Comparison of ENCODE assay signal across 14 mouse cellular contexts in the genomic region with DNA sequence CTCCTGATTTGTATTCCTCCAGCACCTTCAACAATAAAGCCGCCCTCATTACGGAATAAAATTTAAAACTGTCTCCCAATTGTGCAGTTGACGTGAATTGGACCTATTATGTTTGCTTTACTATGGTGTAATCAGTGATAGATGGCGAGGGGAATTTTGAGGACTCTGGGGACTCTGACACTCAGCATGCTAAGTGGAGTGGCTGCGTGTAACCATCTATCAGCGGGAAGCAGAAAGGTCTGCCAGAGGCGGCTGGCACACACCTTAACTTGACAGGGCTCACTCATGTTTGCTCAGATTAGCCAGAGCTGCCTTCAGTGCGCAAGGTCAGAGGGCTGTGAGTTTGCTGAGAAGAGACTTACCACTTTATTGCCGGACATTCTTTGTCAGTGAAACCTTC.
DNase-seq lines count a peak whose midpoint lies in the region; ATAC-seq and TF ChIP-seq lines count a peak whose summit lies in the region.
"Had no signal": no experiment of that assay in that cellular context is flagged by ENCODE, and none has a peak within 500 bp of the region (broad histone marks: within the 10 kb centered on the region; RNA-seq: fewer than 3 reads in every experiment).

No protein-coding gene starts in this region.

- no peaks in the 10 kb centered on the region for H3K27me3 ChIP-seq in lung, embryonic 16.5 days (ENCODE audit: control insufficient read depth, insufficient read depth, low read depth, low read length)

- H3K9me3 ChIP-seq in lung, embryonic 16.5 days (ENCODE audit: control insufficient read depth, low read length) = no peaks in the 10 kb centered on the region
- H3K9me3 ChIP-seq: embryonic facial prominence, embryonic 15.5 days had no signal

- ATAC-seq in lung, embryonic 16.5 days (ENCODE audit: low read depth) = peak; percentile 48
- ATAC-seq: Patski had no signal

- no peak overlapping the region for H3K4me3 ChIP-seq in lung, embryonic 16.5 days (ENCODE audit: low read length)
- no peak overlapping the region for H3K4me3 ChIP-seq in left cerebral cortex, adult 2 months
- H3K4me3 ChIP-seq: embryonic facial prominence, embryonic 15.5 days had no signal

- H3K4me1 ChIP-seq in lung, embryonic 16.5 days (replicated peaks; ENCODE audit: control insufficient read depth, insufficient read depth, low read length) = peaks cover 13% of the 10 kb centered on the region

- peak overlapping the region; percentile 10; the same call in 1 of the 2 replicates for H3K27ac ChIP-seq in lung, embryonic 16.5 days (ENCODE audit: low read length)
- H3K27ac ChIP-seq in left cerebral cortex, adult 2 months = no peak overlapping the region
- H3K27ac ChIP-seq: liver, embryonic 14.5 days had no signal

- no peak for TF ChIP-seq CTCF in left cerebral cortex, adult 2 months (IDR thresholded peaks at IDR 0.05)

- no peak overlapping the region for H3K4me2 ChIP-seq in lung, embryonic 16.5 days (ENCODE audit: low read depth, low read length)
- H3K4me2 ChIP-seq: embryonic facial prominence, embryonic 15.5 days had no signal

- no peak overlapping the region for H3K9ac ChIP-seq in lung, embryonic 16.5 days (ENCODE audit: low read length)
- H3K9ac ChIP-seq: embryonic facial prominence, embryonic 15.5 days; liver, embryonic 14.5 days had no signal

- 37% methylated on average over 9 of the region's 9 CpGs for WGBS in lung, embryonic 16.5 days

- peak; percentile 90 for DNase-seq in heart, adult 11 months
- DNase-seq in heart, postnatal 25 days (ENCODE audit: low spot score) = no peak
- peak; percentile 8 for DNase-seq in thymus, postnatal 4 days
- no peak for DNase-seq in thymus, postnatal 10 days (ENCODE audit: low spot score in 2 of 2)
- DNase-seq in adrenal gland, postnatal 36 days = no peak
- DNase-seq in left cerebral cortex, adult 2 months (ENCODE audit: extremely low spot score in 1 of 2, low spot score in 2 of 2) = no peak
- no peak for DNase-seq in embryo, embryonic 10 days (ENCODE audit: low spot score)
- DNase-seq: adrenal gland, postnatal 14 days; cerebellum, adult 9-10 months; kidney, adult 18-20 months had no signal

- H3K36me3 ChIP-seq in lung, embryonic 16.5 days (ENCODE audit: control insufficient read depth, insufficient read depth, low read length) = no peaks in the 10 kb centered on the region
- H3K36me3 ChIP-seq: embryonic facial prominence, embryonic 15.5 days had no signal

- intact Hi-C loops in heart, postnatal 25 days (cut with DNase I) = loop anchor here (10.0 kb wide), 1 partner anchor 97 kb away; no protein-coding TSS in a partner anchor
- intact Hi-C loops in left cerebral cortex, adult 2 months (cut with DNase I) = no loop called here

Comparison
In these comparisons a context has a peak if more than half of its experiments do, and no peak if none do; other contexts are left out.
1. DNase-seq: peak in heart, adult 11 months (single experiment) and thymus, postnatal 4 days (single experiment); none in heart, postnatal 25 days (single experiment), thymus, postnatal 10 days (0 of 2), adrenal gland, postnatal 36 days (0 of 2), left cerebral cortex, adult 2 months (0 of 2) and embryo, embryonic 10 days (single experiment).